Mouse (Mus musculus) C2C12 (cell line): ENCODE results near the gene Pnkp. TPM values are rescaled to one million over a fixed set of nuclear protein-coding genes. Genes with fewer than 3 reads are reported as not detected.

Source experiments
- H3K27me3 ChIP-seq: one replicate; pipeline ENCODE4 v1.6.1; 2011; ENCODE audit not compliant: control insufficient read depth, insufficient read depth, insufficient read length
- H3K36me3 ChIP-seq: one replicate; pipeline ENCODE4 v1.6.1; 2011; ENCODE audit not compliant: control insufficient read depth, insufficient read depth
- H3K4me3 ChIP-seq: one replicate; pipeline ENCODE4 v1.5.1; 2011; ENCODE audit warnings: mild to moderate bottlenecking, control low read depth; ENCODE audit not compliant: poor library complexity, insufficient read depth, severe bottlenecking
- H3K79me2 ChIP-seq: one replicate; pipeline ENCODE4 v1.6.1; 2011; ENCODE audit not compliant: control insufficient read depth, insufficient read depth
- H3K79me3 ChIP-seq: one replicate; pipeline ENCODE4 v1.6.1; 2011; ENCODE audit warnings: low read depth, control low read depth
- H3ac ChIP-seq: one replicate; pipeline ENCODE3; 2011; ENCODE audit warnings: low read depth; ENCODE audit not compliant: control insufficient read depth, insufficient read length
- CEBPB ChIP-seq: IDR thresholded peaks from one replicate; pipeline ENCODE4 v1.6.1; 2011; ENCODE audit warnings: low read depth, mild to moderate bottlenecking, control low read depth, moderate library complexity
- CTCF ChIP-seq: IDR thresholded peaks from one replicate; pipeline ENCODE4 v1.5.1; 2011; ENCODE audit not compliant: control insufficient read depth, insufficient read depth, insufficient read length
- FOSL1 ChIP-seq: IDR thresholded peaks from one replicate; pipeline ENCODE4 v1.8.0; 2011; ENCODE audit warnings: mild to moderate bottlenecking, low read length; ENCODE audit not compliant: poor library complexity, insufficient read depth, severe bottlenecking
- MAX ChIP-seq: IDR thresholded peaks from one replicate; pipeline ENCODE4 v1.6.1; 2011; ENCODE audit warnings: mild to moderate bottlenecking, control low read depth
- MYOD1 ChIP-seq: IDR thresholded peaks from one replicate; pipeline ENCODE4 v1.6.1; 2011; ENCODE audit warnings: low read depth; ENCODE audit not compliant: control insufficient read depth, insufficient read length
- MYOG ChIP-seq: IDR thresholded peaks from one replicate; pipeline ENCODE4 v1.6.1; 2011; ENCODE audit not compliant: control insufficient read depth, insufficient read length; ENCODE audit errors: extremely low read depth
- USF1 ChIP-seq: IDR thresholded peaks from one replicate; pipeline ENCODE4 v1.6.1; 2011; ENCODE audit warnings: low read depth, mild to moderate bottlenecking, control low read depth, moderate library complexity
- polyA plus RNA-seq: library from polyadenylated mRNA; unstranded; fragments of >200 nt; fragmentation: generic; extraction: Trizol; gene quantifications from one replicate; pipeline ENCODE4 v1.2.1, GENCODE M21; 2012; ENCODE audit warnings: missing spikeins

Pnkp gene
- polyA plus RNA-seq, 1 experiment: 32.0 TPM

DNA sequence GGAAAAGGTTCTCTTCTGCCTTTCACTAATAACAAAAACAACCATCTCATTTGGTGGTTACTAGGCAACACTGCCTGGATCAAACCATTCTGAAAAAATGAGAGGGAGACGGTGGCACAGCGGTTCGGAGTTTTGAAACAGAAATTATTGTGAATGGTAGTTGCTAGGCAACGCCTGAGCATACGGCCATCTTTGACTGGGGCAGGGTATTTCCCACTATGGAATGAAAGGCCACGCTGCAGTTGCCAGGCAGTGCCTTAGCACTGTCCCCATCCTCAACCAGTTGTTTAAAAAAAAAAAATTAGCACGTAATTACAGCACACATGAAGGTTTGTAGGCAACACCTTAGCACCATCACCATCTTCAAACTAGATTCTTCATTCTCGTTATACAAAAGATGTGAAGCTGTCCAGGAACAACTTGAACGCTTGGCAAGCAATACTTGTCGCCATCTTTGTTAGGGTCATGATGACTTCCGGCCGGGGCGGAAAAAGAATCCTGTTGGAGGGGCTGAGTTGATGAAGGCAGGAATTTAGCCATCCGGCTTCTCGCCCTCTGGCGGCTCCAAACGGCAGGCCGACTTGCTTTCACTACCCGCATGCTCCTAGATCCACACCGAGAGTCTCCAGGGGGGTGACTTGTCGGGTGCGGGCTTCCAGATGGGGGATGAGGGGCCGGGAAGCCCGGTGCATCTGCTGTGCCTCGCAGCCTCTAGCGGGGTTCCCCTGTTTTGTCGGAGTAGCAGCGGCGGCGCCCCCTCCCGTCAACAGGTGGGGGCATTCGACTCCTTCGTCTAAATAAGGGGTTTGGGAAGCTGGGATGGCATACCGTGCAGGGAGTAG lies 38.9 kb downstream of the Pnkp start, which contains the start of gene Fuz:
Gene Fuz (plus strand): TSS at position 487 of the 842 bp plus-strand sequence.
- Histone ChIP-seq H3K79me3 (peaks cover 12% of the 10 kb centered on the region), H3K79me2 (peaks cover 14% of the 10 kb centered on the region), H3K4me3 (peak within 1 kb of the TSS; percentile 45), H3K36me3 (no peaks in the 10 kb centered on the region), H3K27me3 (no peaks in the 10 kb centered on the region), H3ac (peak within 1 kb of the TSS; percentile 72)
- TF ChIP-seq CTCF: peak; percentile 12
- no peak for TF ChIP-seq MYOG
- no peak for TF ChIP-seq CEBPB
- TF ChIP-seq MAX: no peak
- no peak for TF ChIP-seq FOSL1
- no peak for TF ChIP-seq MYOD1
- no peak for TF ChIP-seq USF1

- H3ac ChIP-seq: peak overlapping the region; percentile 72
- H3K79me3 ChIP-seq: peaks cover 6% of the 10 kb centered on the region
- peaks cover 7% of the 10 kb centered on the region for H3K79me2 ChIP-seq
- no peaks in the 10 kb centered on the region for H3K27me3 ChIP-seq
- no peaks in the 10 kb centered on the region for H3K36me3 ChIP-seq
- TF ChIP-seq MYOG (no peak), FOSL1 (no peak), USF1 (no peak), MAX (no peak), CEBPB (no peak), CTCF (no peak), MYOD1 (no peak)
- peak overlapping the region; percentile 45 for H3K4me3 ChIP-seq
These were observed 39.6 kb downstream of the Pnkp start for GRCm38 (mm10) chr7:44896499-44896898.

GRCm38 (mm10) chr7:44898607-44899006 lies 41.7 kb downstream of the Pnkp start:
- Histone ChIP-seq H3K79me2 (no peaks in the 10 kb centered on the region), H3K36me3 (peaks cover 6% of the 10 kb centered on the region), H3K79me3 (no peaks in the 10 kb centered on the region), H3K27me3 (no peaks in the 10 kb centered on the region), H3ac (no peak overlapping the region), H3K4me3 (no peak overlapping the region)
- TF ChIP-seq MAX: no peak

DNA sequence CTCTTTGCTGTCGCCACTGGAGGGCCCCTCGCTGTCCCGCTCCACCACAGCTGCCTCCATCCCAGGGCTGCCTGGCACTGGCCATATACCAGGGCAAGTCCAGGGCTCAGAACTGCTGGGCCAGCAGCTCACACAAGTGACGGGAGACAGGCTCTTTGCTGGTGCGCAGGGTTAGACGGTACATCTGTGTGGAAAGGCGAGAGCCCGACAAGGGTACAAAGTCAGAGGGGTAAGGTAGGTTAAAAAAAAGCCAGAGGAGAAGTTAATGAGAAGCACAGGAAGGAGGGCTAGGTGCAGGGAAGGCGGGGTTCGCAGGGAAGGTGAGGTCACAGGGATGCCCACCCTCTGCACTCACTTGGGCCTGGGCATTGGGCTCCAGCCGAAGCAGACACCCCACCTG lies 43.7 kb downstream of the Pnkp start:
- no peak overlapping the region for H3ac ChIP-seq
- H3K79me3 ChIP-seq: no peaks in the 10 kb centered on the region
- H3K36me3 ChIP-seq: peaks cover 12% of the 10 kb centered on the region
- no peaks in the 10 kb centered on the region for H3K79me2 ChIP-seq
- H3K4me3 ChIP-seq: no peak overlapping the region
- no peaks in the 10 kb centered on the region for H3K27me3 ChIP-seq
- TF ChIP-seq CEBPB: no peak
- no peak for TF ChIP-seq FOSL1
- no peak for TF ChIP-seq USF1
- TF ChIP-seq MYOD1: no peak
- no peak for TF ChIP-seq MYOG
- no peak for TF ChIP-seq MAX
- no peak for TF ChIP-seq CTCF

DNA sequence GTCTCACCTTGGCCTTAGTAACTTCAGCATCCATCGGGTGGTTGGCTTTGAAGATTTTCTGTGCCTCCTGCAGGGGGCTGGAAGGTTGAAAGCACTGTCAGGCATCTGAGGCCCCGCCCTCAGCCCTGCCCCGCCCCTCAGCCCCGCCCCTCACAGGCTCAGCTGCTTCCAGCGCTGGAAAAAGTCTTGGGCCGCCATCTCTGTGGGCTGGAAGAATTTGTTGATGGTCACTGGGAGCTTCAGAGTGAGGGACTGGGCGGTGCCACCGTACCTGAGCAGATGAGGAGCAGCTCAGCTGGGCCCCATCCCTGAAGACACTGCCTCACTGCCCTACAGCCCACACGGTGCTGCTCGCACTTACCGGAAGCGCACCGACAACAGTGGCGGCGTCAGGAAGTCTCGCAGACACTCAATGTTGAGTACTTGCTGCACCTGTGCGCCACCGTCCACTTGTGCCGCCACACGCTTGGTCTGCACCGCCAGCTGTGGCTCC lies 44.3 kb downstream of the Pnkp start:
- TF ChIP-seq MAX: no peak
- TF ChIP-seq MYOG: no peak
- TF ChIP-seq MYOD1: no peak
- no peak for TF ChIP-seq CEBPB
- peaks cover 17% of the 10 kb centered on the region for H3K36me3 ChIP-seq

DNA sequence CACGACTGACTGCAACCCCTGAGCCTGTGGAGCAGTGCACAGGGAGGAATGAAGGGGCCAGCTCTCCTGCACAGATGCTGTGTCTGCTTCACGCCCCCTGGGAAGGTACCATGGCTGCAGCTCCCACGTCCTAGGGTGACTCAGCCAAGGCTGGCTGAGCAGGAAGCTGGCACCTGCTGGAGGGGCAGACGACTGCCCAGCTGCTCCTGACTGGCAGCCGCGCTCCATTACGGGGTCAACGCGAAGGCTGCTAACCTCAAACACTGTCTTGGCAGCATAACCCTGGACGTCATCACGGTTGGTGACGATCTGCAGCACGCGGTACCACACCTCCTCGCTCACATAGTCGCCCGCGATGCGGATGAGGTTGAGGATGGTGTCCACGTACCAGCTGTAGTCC lies 48.5 kb downstream of the Pnkp start:
- Histone ChIP-seq H3K36me3 (peaks cover 34% of the 10 kb centered on the region), H3K27me3 (no peaks in the 10 kb centered on the region), H3ac (no peak overlapping the region), H3K79me3 (no peaks in the 10 kb centered on the region), H3K79me2 (no peaks in the 10 kb centered on the region), H3K4me3 (no peak overlapping the region)
- TF ChIP-seq CTCF (no peak), MYOD1 (peak; percentile 50), MAX (no peak), CEBPB (no peak)

More for the DNA sequence above, 44.3 kb downstream of the Pnkp start:
- no peaks in the 10 kb centered on the region for H3K79me2 ChIP-seq
- no peak overlapping the region for H3ac ChIP-seq
- H3K79me3 ChIP-seq: no peaks in the 10 kb centered on the region
- H3K27me3 ChIP-seq: no peaks in the 10 kb centered on the region
- no peak overlapping the region for H3K4me3 ChIP-seq
